Mouse (Mus musculus) erythroblast, embryonic 14.5 days (primary cell): Measurements from ENCODE around the gene Rab30.

ENCODE experiments used
- GATA1 ChIP-seq: IDR thresholded peaks from 2 replicates; pipeline ENCODE4 v1.6.1; 2012; ENCODE audit warnings: low read length, inconsistent platforms, mixed read lengths
- TAL1 ChIP-seq: IDR thresholded peaks from 3 replicates; pipeline ENCODE4 v1.6.1; 2012; ENCODE audit warnings: low read length, inconsistent platforms, mixed read lengths

GRCm38 (mm10) chr7:92765426-92765825 lies 24.0 kb downstream of the Rab30 start:
- no peak for TF ChIP-seq TAL1
- no peak for TF ChIP-seq GATA1
